Mouse (Mus musculus) megakaryocyte, embryonic 14.5 days (primary cell): ENCODE data around the gene Eif1b. TPM values are rescaled to one million over a fixed set of nuclear protein-coding genes. Genes with fewer than 3 reads are reported as not detected.

Source experiments
- H3K27me3 ChIP-seq: replicated peaks from 2 replicates; pipeline ENCODE3; 2012; ENCODE audit warnings: inconsistent platforms
- H3K36me3 ChIP-seq: replicated peaks from 2 replicates; pipeline ENCODE3; 2012; ENCODE audit warnings: low read length, inconsistent platforms, mixed read lengths
- H3K4me1 ChIP-seq: 2 replicates; pipeline ENCODE4 v1.6.1; 2012; ENCODE audit warnings: inconsistent platforms
- H3K4me3 ChIP-seq: replicated peaks from 2 replicates; pipeline ENCODE3; 2012; ENCODE audit warnings: moderate library complexity, mild to moderate bottlenecking, inconsistent platforms
- H3K9me3 ChIP-seq: 2 replicates; pipeline ENCODE4 v1.6.1; 2012; ENCODE audit warnings: inconsistent platforms
- FLI1 ChIP-seq: IDR thresholded peaks from 2 replicates; pipeline ENCODE4 v1.6.1; 2012; ENCODE audit warnings: low read length, inconsistent platforms, mixed read lengths
- GATA1 ChIP-seq: IDR thresholded peaks from 3 replicates; pipeline ENCODE4 v1.6.1; 2012; ENCODE audit warnings: mixed read lengths, low read length, inconsistent platforms, borderline replicate concordance
- polyA plus RNA-seq: library from polyadenylated mRNA; stranded (reverse); fragments of >175 nt; gene quantifications from 2 replicates; pipeline ENCODE4 v1.2.3, GENCODE M21; 2012; ENCODE audit warnings: low replicate concordance; ENCODE audit not compliant: insufficient read depth

The Eif1b gene
- polyA plus RNA-seq, 1 experiment, result 112 TPM

DNA sequence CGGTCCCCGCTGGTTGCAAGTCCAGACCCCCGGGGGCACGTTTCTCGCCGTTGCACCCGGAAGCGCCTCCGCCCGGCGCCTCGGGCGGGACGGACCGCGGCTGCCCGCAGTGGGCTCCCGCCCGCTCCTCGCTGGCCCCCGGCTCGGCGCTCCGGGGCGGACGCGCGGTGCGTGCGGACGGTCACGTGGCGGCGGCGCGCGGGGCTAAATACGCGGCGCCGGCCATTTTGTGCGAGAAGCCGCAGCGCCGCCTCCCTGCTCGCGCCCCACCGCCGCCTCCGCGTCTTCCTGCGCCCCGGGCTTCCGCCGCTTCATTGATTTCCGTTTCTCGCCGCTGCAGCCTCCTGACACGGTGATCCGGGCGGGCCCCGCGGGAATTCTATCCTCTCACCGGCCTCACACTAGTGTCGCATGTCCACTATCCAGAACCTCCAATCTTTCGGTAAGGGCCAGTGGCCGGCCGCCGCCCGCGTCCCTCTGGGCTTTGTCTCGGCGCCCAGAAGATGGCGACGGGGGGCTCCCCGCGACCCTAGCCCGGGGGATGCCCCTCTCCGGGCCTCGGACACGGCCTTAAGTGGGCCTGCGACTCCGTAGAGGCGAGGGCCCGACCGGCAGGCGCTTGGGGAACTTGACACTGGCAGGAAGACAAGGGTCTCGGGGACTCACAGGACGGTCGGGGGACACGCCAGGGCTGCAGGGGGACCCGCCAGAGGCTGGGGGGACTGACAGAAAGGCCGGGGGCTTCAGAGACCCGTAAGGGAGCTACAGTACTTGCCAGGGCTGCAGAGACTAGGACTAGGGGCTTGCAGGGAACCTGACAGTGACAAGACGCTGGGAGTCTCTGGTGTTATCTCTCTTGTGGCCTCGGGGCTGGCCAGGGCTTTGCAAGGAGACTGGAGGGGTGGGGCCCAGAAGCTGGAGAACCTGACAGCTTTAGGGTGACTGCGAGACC, 644 bp downstream of the Eif1b start:
- Histone ChIP-seq H3K4me1 (peaks cover 28% of the 10 kb centered on the region), H3K4me3 (peak overlapping the region; percentile 91), H3K27me3 (peaks cover 6% of the 10 kb centered on the region), H3K9me3 (no peaks in the 10 kb centered on the region), H3K36me3 (peaks cover 38% of the 10 kb centered on the region)
- TF ChIP-seq GATA1 (no peak), FLI1 (no peak)

DNA sequence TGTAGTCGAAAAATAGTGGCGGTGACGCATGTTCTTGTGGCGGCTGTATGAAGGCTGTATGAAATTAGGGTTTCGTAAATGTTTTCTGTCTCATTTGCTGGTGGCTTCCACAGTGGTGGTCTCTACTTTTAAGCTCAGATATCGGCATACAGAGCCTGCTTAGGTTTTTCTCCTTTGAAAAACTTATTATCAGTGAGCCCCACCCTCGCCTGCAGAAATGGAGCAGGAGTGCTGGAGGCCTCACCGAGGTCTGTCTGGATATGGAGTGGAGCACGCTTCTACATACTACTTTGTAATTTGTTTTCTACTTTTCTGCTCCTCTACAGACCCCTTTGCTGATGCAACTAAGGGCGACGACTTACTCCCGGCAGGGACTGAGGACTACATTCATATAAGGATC, 1.7 kb downstream of the Eif1b start:
- Histone ChIP-seq H3K9me3 (no peaks in the 10 kb centered on the region), H3K27me3 (no peaks in the 10 kb centered on the region), H3K36me3 (peaks cover 38% of the 10 kb centered on the region), H3K4me1 (peaks cover 28% of the 10 kb centered on the region), H3K4me3 (peak overlapping the region; percentile 91)
- TF ChIP-seq GATA1 (no peak), FLI1 (no peak)

DNA sequence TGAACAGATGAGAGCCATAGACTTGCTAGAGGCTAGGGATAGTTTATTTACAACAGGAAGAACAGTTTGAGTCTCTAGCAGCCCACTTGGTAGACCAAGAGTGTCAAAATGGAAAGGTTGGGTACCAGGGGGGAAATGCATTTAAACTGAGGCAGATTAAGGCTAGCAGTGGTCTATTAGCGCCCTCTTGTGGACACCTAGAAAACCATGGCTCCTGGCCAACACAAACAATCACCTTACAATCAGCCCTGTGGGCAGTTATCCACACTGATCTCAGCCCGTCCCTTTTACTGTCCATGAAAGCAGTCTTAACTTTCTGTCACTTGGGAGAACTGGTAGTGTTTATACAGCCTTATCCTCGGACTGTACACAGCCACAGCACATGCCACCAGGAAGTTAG, 4.7 kb downstream of the Eif1b start:
- Histone ChIP-seq H3K9me3 (no peaks in the 10 kb centered on the region), H3K4me1 (peaks cover 35% of the 10 kb centered on the region), H3K36me3 (peaks cover 38% of the 10 kb centered on the region), H3K4me3 (no peak overlapping the region), H3K27me3 (no peaks in the 10 kb centered on the region)
- TF ChIP-seq GATA1, result no peak
- no peak for TF ChIP-seq FLI1

DNA sequence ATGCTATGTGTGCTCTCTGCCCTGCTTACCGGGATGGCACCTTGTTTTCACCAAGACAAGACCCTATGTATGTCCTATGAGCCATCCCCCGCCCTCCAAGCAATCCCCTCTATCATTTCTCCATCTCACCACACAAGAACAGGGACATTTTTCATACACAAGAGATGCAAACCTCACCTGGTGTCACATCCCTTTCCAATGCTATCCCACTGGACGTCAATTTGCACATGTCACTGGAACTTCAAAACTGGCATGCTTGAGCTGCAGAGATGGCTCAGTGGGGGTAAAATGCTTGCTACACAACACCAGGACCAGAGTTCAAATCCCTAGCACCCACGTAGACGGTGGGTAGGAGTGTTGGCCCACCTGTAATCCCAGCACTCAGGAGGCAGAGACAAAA, 6.0 kb downstream of the Eif1b start:
- H3K27me3 ChIP-seq, result no peaks in the 10 kb centered on the region
- peaks cover 40% of the 10 kb centered on the region for H3K4me1 ChIP-seq
- no peak for TF ChIP-seq FLI1
- no peak for TF ChIP-seq GATA1
- no peak overlapping the region for H3K4me3 ChIP-seq
- H3K36me3 ChIP-seq, result peaks cover 38% of the 10 kb centered on the region
- H3K9me3 ChIP-seq, result no peaks in the 10 kb centered on the region

DNA sequence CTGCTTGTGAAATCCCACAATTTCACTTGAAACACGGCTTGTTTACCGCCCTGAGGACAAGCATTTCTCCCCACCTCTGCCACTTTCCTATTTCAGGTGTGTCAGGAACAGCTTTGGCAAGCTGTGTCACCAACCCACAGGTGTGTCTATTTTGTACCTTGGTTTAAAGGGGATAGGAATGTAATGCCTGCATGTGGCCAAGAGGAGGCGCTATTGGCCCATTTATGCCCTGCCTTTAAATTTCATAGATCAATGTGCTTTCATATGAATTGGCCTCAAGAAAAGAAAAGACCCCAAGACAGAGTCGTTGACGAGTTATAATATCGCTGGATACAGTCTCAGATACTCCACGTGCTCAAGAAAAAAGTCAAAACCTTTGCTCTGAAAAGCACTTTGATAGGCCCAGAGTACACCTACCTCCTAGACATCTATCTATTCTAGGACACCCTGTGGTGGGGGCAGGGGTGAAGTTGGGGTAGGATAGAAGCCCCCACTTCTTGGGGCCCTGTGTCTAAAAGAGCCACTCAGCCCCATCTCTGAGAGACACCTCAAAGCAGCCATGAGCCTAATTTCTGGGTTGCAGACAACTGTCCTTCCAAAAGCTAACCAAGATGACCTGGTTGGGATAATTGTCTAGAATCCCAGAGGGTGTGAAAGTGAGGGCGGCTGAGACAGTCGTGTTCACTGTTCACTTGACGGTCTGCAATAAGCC, 9.3 kb downstream of the Eif1b start:
- Histone ChIP-seq H3K9me3 (peaks cover 7% of the 10 kb centered on the region), H3K4me1 (peaks cover 33% of the 10 kb centered on the region), H3K27me3 (no peaks in the 10 kb centered on the region), H3K4me3 (no peak overlapping the region), H3K36me3 (peaks cover 11% of the 10 kb centered on the region)
- TF ChIP-seq FLI1 (no peak), GATA1 (no peak)

DNA sequence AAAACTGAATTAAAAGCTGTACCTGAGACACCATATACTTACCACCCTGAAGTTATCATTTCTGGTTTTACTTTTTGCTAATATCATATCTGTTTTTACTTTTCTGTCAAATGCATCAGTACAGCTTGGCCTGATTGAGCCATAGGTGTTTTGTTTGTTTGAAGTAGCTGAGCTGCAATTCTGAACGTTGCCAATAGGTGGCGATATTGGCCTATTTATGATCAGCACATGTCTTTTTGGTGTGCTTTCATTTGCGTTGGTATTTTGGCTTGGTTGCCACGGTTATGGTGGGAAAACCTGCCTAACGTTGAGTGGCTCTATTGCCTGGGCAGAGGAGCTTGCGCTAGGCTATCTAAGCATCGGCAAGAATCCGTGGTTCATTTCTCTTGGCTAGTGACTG, 10.0 kb downstream of the Eif1b start:
- Histone ChIP-seq H3K4me1 (peaks cover 30% of the 10 kb centered on the region), H3K36me3 (peaks cover 6% of the 10 kb centered on the region), H3K9me3 (peaks cover 13% of the 10 kb centered on the region), H3K4me3 (peak overlapping the region; percentile 82), H3K27me3 (no peaks in the 10 kb centered on the region)
- TF ChIP-seq GATA1, result no peak
- no peak for TF ChIP-seq FLI1

DNA sequence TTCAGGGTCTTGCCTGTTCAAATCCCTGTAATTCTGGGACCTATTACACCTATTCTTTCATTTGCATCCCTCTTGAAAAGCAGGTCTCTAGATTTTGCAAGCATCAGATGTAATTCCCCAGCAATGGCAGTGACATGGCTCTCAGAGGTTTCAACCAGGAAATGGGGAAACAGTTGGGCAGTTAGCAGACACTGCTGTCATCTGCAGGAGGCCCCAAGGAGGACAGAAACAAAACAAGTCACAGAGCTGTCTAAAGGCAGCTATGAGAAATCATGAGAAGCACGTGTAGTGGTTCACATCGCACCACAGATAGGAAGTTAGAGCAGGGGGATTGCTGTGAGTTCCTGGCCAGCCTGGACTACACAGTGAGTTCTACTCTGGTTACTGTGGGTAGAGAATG, 12.4 kb downstream of the Eif1b start:
- TF ChIP-seq FLI1 (no peak), GATA1 (no peak)
- H3K36me3 ChIP-seq, result no peaks in the 10 kb centered on the region
- peaks cover 23% of the 10 kb centered on the region for H3K4me1 ChIP-seq
- H3K9me3 ChIP-seq, result peaks cover 26% of the 10 kb centered on the region
- H3K4me3 ChIP-seq, result no peak overlapping the region
- H3K27me3 ChIP-seq, result peaks cover 5% of the 10 kb centered on the region

DNA sequence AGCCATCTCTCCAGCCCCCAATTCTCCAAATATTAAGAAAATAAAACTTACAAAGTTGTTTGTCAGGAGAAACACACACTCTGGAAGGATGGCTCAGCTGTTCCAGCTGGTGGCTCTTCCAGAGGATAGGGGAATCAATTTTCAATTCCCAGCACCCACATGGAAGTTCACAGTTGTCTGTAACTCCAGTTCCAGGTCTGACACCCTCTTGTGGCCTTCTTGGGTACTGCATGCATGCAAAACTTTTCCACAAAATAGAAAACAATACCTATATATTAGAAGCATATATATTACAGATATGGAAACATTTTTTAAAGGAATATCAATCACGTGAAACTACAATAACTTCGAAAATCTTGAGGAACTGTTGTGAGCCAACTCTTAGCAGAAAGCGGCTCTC, 19.7 kb downstream of the Eif1b start:
- Histone ChIP-seq H3K4me3 (no peak overlapping the region), H3K27me3 (peaks cover 13% of the 10 kb centered on the region), H3K36me3 (no peaks in the 10 kb centered on the region), H3K9me3 (peaks cover 36% of the 10 kb centered on the region), H3K4me1 (peaks cover 8% of the 10 kb centered on the region)
- no peak for TF ChIP-seq GATA1
- TF ChIP-seq FLI1, result no peak

DNA sequence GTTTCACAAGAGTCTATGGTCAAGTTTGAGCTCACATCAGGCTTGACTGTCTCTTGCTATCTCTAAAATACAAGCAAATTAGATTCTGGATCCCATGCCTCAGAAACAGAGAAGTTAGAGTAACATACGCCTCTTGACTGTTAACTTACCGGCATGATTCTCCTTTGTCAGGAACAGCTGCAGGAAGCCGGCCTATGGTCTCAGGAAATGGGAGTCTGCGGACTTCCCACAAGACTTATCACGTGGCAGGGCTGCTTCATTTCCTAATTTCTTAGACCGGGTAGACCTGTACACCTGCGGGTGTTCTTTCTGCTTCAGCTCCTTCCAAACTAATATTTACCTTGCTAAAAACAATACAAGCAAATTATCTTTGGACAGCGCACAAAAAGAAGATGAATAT, 24.7 kb downstream of the Eif1b start:
- TF ChIP-seq FLI1 (no peak), GATA1 (no peak)
- peaks cover 15% of the 10 kb centered on the region for H3K27me3 ChIP-seq
- H3K36me3 ChIP-seq, result no peaks in the 10 kb centered on the region

DNA sequence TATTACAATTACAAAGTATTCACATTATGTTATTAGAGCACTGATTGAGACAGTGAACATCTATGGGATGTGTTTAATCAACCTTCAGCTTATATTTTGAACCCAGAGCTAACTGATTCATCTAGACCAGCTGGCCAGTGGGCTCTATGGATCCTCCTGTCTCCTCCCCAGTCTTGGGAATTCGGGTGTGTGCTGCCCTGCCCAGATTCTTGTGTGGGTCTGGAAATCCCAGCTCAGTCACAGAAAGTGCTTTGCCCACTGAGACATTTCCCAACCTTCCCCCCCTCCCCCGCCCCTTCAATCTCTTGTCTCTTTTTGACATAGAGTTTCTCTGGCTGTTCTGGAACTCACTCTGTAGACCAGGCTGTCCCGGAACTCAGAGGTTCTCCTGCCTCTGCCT, 26.9 kb downstream of the Eif1b start:
- Histone ChIP-seq H3K9me3 (peaks cover under 1% of the 10 kb centered on the region; the same call in 1 of the 2 replicates), H3K36me3 (no peaks in the 10 kb centered on the region), H3K27me3 (peaks cover 21% of the 10 kb centered on the region), H3K4me3 (no peak overlapping the region), H3K4me1 (peaks cover 15% of the 10 kb centered on the region)
- TF ChIP-seq GATA1 (no peak), FLI1 (no peak)

More for the DNA sequence above, 24.7 kb downstream of the Eif1b start:
- H3K4me1 ChIP-seq, result peaks cover 15% of the 10 kb centered on the region
- H3K9me3 ChIP-seq, result peaks cover 21% of the 10 kb centered on the region
- peak overlapping the region; percentile 5 for H3K4me3 ChIP-seq
